Mouse (Mus musculus): ENCODE results near the gene Thyn1. TPM values are rescaled to one million over a fixed set of nuclear protein-coding genes. Genes with fewer than 3 reads are reported as not detected.
A peak's percentile ranks its signal among the peaks of the same experiment; 100 is the strongest.

The Thyn1 gene
- polyA plus RNA-seq (2015; fragmentation: Nextera tagmentation; extraction: Ambion mirVana), result 95.5 and 103 TPM in 2 replicates

DNA sequence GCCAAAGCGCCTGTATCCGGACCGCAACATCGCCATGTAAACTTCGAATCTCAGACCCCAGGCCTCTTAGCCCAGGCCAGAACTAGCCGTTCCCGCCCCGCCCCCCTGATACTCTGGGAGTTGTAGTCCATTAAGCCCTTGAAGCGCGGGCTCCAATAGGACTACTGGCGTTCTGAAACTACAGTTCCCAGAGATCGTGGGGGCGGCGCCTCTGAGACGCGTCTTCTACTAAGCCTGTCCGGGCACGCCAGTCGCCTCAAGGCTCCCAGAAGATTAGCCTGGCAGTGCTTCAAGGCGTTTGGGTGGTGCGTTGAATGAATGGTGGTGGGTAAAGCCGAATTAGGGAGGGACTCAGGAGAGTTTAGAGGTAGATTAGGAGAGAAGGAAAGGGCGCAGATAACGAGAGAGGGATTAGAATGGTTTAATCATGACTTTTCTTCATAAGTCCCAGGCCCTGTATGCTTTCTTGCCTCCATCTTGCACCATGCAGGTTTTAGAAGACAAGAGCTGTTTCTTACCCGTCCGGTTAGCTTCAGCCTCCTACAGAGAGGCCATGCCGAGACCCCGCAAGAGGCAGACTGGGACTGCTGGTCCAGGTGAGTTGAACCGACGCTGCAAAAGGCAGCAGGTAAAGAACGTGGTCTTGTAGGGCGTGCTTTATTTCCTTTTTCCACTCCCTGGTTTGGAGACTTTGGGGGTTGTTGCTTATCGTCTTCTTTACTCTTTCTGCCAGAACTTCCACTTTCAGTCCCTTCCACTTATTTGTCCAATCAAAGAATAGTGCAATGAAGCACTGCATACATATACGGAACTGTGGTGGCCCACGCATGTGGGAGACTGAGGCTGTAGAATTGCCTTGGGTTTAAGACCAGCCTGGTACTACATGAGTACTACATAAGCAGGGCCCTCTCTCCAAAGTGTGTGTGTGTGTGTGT, at the start of gene Thyn1, which contains the start of gene Acad8:
Gene Thyn1 (plus strand): TSS at position 250 of the 935 bp plus-strand sequence.
Gene Acad8 (minus strand): TSS at position 106 of the 935 bp plus-strand sequence.
- H3K27me3 ChIP-seq (replicated peaks), result no peaks in the 10 kb centered on the region
- H3K36me3 ChIP-seq, result peaks cover 25% of the 10 kb centered on the region
- ATAC-seq (ENCODE audit: extremely low read depth, insufficient number of reproducible peaks, low FRiP score, low TSS enrichment), result peak; percentile 99
- H3K4me3 ChIP-seq, result peak within 1 kb of the TSS; percentile 85
- H3K4me2 ChIP-seq, result peak within 1 kb of the TSS; percentile 95
- H3K4me1 ChIP-seq, result peaks cover 23% of the 10 kb centered on the region
- H3K27ac ChIP-seq (replicated peaks), result peak within 1 kb of the TSS; percentile 77
- peak within 1 kb of the TSS; percentile 94 for H3K9ac ChIP-seq
- H3K9me3 ChIP-seq, result no peaks in the 10 kb centered on the region
- WGBS, result 2% methylated on average over 35 of the region's 35 CpGs

DNA sequence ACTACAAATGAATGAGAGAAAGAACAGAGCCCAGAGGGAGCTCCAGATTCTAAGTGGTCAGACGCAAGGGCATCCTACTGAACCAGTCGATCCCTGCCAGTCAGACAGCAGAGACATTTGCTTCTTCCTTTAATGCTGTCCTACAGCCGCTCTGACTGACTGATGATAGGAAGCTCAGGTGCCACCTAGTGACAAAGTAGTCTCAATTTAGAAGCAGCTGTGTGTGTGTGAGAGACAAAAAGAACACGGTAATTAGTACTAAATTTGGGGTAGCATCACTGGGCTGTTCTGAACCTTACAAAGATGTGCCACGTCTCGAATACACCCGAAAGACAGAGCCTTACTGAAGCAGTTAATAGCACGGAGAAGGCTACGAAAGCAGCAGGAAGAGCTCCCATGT, 21.8 kb upstream of the Thyn1 start:
- Histone ChIP-seq H3K4me3 (no peak overlapping the region), H3K36me3 (peaks cover 75% of the 10 kb centered on the region), H3K9me3 (no peaks in the 10 kb centered on the region), H3K4me2 (no peak overlapping the region), H3K27ac (replicated peaks) (no peak overlapping the region), H3K4me1 (no peaks in the 10 kb centered on the region), H3K27me3 (replicated peaks) (no peaks in the 10 kb centered on the region), H3K9ac (no peak overlapping the region)
- WGBS, result 64% methylated on average over 9 of the region's 9 CpGs
- no peak for ATAC-seq (ENCODE audit: extremely low read depth, insufficient number of reproducible peaks, low FRiP score, low TSS enrichment)

DNA sequence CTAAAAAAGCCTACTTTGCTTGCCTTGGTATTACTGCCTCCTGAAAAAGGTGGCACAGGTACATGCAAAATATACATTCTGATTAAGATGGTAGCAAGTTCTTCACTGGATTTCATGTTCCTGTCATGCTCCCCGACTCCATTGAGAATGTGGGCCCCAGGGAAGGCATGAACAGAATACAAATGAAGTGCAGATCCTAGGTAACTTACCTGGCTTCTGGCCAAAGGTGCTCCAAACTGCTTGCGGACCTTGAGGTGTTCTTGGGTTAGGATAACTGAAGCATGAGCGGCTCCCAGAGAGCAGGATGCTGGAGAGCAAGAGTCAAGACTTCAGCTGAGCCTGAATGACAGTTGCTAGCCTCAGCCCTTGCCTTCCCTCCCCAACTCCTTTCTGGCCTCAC, 20.7 kb upstream of the Thyn1 start:
- Histone ChIP-seq H3K9ac (no peak overlapping the region), H3K4me1 (no peaks in the 10 kb centered on the region), H3K27ac (replicated peaks) (no peak overlapping the region), H3K4me3 (no peak overlapping the region), H3K27me3 (replicated peaks) (no peaks in the 10 kb centered on the region), H3K36me3 (peaks cover 72% of the 10 kb centered on the region), H3K9me3 (no peaks in the 10 kb centered on the region), H3K4me2 (no peak overlapping the region)
- 91% methylated on average over 3 of the region's 3 CpGs for WGBS
- ATAC-seq (ENCODE audit: extremely low read depth, insufficient number of reproducible peaks, low FRiP score, low TSS enrichment), result no peak

DNA sequence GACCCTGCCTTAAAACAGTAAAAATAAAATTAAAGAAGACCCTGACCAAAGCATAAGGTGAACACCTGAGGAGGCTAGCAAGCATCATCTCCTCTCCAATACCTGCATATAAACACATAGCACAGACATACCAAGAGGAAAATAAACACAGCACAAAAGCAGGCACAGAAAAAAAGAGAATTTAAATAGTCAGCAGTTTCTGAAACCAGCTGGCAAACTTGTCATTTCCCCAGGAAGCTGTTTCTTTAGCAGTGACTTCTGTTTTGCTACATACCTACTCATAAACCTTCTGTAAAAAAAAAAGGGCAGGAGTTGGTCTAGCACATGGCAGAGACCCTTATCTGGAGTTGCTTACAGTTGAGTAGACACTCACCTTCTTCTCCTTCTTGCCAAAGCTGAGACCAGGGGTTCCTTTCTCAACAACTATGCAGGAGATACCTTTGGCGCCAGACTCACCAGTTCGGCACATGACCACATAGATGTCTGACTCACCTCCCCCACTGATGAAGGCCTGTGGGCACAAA, 14.4 kb upstream of the Thyn1 start:
- no peaks in the 10 kb centered on the region for H3K27me3 ChIP-seq (replicated peaks)

GRCm38 (mm10) chr9:26985668-26986277, 13.7 kb upstream of the Thyn1 start:
- Histone ChIP-seq H3K27me3 (replicated peaks) (no peaks in the 10 kb centered on the region), H3K4me3 (no peak overlapping the region), H3K4me2 (no peak overlapping the region), H3K4me1 (no peaks in the 10 kb centered on the region), H3K9me3 (no peaks in the 10 kb centered on the region), H3K36me3 (peaks cover 76% of the 10 kb centered on the region), H3K9ac (no peak overlapping the region), H3K27ac (replicated peaks) (no peak overlapping the region)
- 79% methylated on average over 6 of the region's 6 CpGs for WGBS
- no peak for ATAC-seq (ENCODE audit: extremely low read depth, insufficient number of reproducible peaks, low FRiP score, low TSS enrichment)

More for the DNA sequence above, 14.4 kb upstream of the Thyn1 start:
- no peak for ATAC-seq (ENCODE audit: extremely low read depth, insufficient number of reproducible peaks, low FRiP score, low TSS enrichment)
- no peak overlapping the region for H3K4me2 ChIP-seq
- no peak overlapping the region for H3K4me3 ChIP-seq
- H3K4me1 ChIP-seq, result no peaks in the 10 kb centered on the region
- H3K36me3 ChIP-seq, result peaks cover 74% of the 10 kb centered on the region
- H3K9me3 ChIP-seq, result no peaks in the 10 kb centered on the region
- no peak overlapping the region for H3K9ac ChIP-seq
- H3K27ac ChIP-seq (replicated peaks), result no peak overlapping the region
- 76% methylated on average over 2 of the region's 2 CpGs for WGBS

DNA sequence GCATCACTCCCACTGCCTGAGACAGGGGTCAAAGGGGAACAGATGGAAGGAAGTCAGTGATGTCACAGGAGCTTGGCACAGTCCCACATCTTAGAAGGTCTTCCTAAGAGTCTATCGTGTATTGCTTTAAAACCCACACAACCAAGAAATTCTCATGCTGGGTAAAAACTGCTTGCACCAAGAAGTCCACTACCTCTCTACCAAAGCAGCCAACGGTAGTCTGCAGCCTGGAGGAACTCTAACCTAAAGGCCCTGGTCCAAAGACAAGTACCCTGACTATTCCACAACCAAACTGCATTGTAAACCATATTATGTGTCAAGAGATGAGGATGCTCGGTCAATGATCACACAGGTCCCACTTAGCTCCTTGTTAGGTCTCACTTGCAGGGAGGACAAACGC, 9.3 kb upstream of the Thyn1 start:
- peaks cover 70% of the 10 kb centered on the region for H3K36me3 ChIP-seq

GRCm38 (mm10) chr9:26993118-26993517, 6.4 kb upstream of the Thyn1 start:
- peaks cover 46% of the 10 kb centered on the region for H3K36me3 ChIP-seq
- H3K4me1 ChIP-seq, result peaks cover 3% of the 10 kb centered on the region; the same call in 1 of the 2 replicates
- H3K9me3 ChIP-seq, result no peaks in the 10 kb centered on the region
- H3K4me2 ChIP-seq, result no peak overlapping the region
- no peak overlapping the region for H3K4me3 ChIP-seq
- no peaks in the 10 kb centered on the region for H3K27me3 ChIP-seq (replicated peaks)
- no peak for ATAC-seq (ENCODE audit: extremely low read depth, insufficient number of reproducible peaks, low FRiP score, low TSS enrichment)
- H3K9ac ChIP-seq, result no peak overlapping the region
- H3K27ac ChIP-seq (replicated peaks), result no peak overlapping the region
- 93% methylated on average over 10 of the region's 10 CpGs for WGBS

More for the DNA sequence above, 9.3 kb upstream of the Thyn1 start:
- H3K4me1 ChIP-seq, result no peaks in the 10 kb centered on the region
- no peaks in the 10 kb centered on the region for H3K27me3 ChIP-seq (replicated peaks)
- H3K9ac ChIP-seq, result no peak overlapping the region
- WGBS, result 82% methylated on average over 4 of the region's 4 CpGs
- ATAC-seq (ENCODE audit: extremely low read depth, insufficient number of reproducible peaks, low FRiP score, low TSS enrichment), result no peak
- no peak overlapping the region for H3K4me3 ChIP-seq
- no peaks in the 10 kb centered on the region for H3K9me3 ChIP-seq
- no peak overlapping the region for H3K4me2 ChIP-seq
- no peak overlapping the region for H3K27ac ChIP-seq (replicated peaks)

DNA sequence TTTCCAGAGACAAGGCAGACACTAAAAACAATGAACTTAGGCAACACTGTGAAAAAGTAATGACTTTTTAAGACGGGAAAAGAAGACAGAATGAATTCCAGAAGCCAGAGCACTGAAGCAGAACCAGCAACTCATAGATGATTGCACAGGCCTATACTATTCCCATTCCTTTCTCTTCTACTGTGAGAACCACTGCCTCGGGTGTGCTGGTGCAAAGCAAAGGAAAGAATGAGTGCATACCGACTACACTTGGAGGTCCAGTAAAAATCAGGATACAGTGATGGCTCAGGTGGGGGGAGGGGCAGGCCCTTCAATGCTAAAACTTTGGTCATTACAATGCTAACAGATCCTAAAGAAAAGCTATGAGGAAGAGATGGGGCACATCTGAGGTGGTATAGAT, 5.6 kb upstream of the Thyn1 start:
- Histone ChIP-seq H3K27me3 (replicated peaks) (no peaks in the 10 kb centered on the region), H3K4me2 (no peak overlapping the region), H3K4me1 (peaks cover 9% of the 10 kb centered on the region), H3K4me3 (no peak overlapping the region), H3K9me3 (no peaks in the 10 kb centered on the region), H3K36me3 (peaks cover 39% of the 10 kb centered on the region), H3K9ac (no peak overlapping the region), H3K27ac (replicated peaks) (no peak overlapping the region)
- 64% methylated on average over 3 of the region's 3 CpGs for WGBS
- no peak for ATAC-seq (ENCODE audit: extremely low read depth, insufficient number of reproducible peaks, low FRiP score, low TSS enrichment)

GRCm38 (mm10) chr9:26997062-26997461, 2.4 kb upstream of the Thyn1 start:
- Histone ChIP-seq H3K4me1 (peaks cover 23% of the 10 kb centered on the region), H3K4me3 (no peak overlapping the region), H3K4me2 (no peak overlapping the region), H3K27ac (replicated peaks) (no peak overlapping the region), H3K27me3 (replicated peaks) (no peaks in the 10 kb centered on the region), H3K9ac (no peak overlapping the region), H3K36me3 (peaks cover 7% of the 10 kb centered on the region), H3K9me3 (no peaks in the 10 kb centered on the region)
- ATAC-seq (ENCODE audit: extremely low read depth, insufficient number of reproducible peaks, low FRiP score, low TSS enrichment), result no peak
- 88% methylated on average over 3 of the region's 3 CpGs for WGBS

DNA sequence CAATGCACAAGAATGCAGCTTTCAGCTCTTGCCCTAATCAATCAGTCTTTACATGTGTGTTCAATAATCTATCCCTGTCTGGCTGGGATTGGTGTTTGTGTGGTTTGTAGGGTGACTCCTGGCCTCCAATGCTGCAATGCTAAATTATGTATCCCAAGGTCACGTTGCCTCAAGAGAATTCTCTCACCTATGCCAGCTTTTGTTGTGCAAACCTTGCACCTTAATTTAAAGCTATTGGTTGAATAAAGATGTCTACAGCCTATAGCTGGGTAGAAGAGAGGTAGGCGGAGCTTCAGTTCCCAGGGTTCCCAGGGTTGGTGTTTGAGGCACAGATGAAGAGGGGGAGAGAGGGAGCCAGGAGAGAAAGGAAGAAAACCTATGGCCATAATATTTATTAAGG, 2.0 kb upstream of the Thyn1 start:
- ATAC-seq (ENCODE audit: extremely low read depth, insufficient number of reproducible peaks, low FRiP score, low TSS enrichment), result no peak
- Histone ChIP-seq H3K4me2 (no peak overlapping the region), H3K27ac (replicated peaks) (no peak overlapping the region), H3K27me3 (replicated peaks) (no peaks in the 10 kb centered on the region), H3K36me3 (peaks cover 5% of the 10 kb centered on the region), H3K9ac (no peak overlapping the region), H3K4me1 (peaks cover 23% of the 10 kb centered on the region), H3K4me3 (no peak overlapping the region), H3K9me3 (no peaks in the 10 kb centered on the region)
- 92% methylated on average over 2 of the region's 2 CpGs for WGBS

DNA sequence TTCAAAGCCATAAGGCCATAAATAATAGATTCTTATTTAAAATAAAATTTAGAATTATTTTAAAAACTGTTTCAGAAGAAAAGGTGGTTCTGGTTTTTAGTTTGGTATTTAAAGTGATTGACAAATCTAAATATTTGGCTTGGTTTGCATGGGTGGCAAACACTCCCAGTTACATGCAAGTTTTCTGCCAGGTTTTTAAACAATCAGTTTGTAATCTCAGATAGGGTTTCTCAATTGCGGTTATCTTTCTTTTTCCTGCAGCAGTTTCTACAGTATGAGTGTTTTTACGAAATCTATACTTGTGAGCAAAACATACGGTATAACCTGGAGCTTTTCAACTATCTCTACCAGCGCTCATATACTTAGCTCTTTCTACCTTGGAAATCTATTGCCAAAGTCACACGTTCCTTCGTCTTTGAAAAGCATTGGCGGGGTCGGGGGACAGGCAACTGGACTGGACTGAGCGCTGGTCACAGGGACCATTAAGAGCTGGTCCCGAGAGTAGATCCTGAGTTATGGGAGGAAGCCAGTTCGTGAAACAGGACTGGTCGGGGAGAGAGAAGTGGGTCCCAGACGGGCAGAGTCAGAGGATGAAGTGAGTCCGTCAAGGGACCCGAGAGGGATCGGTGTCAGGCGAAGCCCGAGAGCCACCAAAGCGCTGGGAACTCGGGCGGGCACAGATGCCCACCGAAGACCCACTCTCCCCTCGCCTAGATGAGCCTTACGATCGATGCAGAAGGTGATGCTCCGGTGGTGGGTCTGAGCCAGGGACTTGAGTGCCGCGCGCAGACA, 645 bp upstream of the Thyn1 start:
- no peaks in the 10 kb centered on the region for H3K9me3 ChIP-seq
- peak; percentile 30; the same call in 1 of the 2 replicates for ATAC-seq (ENCODE audit: extremely low read depth, insufficient number of reproducible peaks, low FRiP score, low TSS enrichment)
- H3K36me3 ChIP-seq, result peaks cover 16% of the 10 kb centered on the region
- 3% methylated on average over 29 of the region's 29 CpGs for WGBS
- peak overlapping the region; percentile 77 for H3K27ac ChIP-seq (replicated peaks)
- H3K27me3 ChIP-seq (replicated peaks), result no peaks in the 10 kb centered on the region
- peak overlapping the region; percentile 94 for H3K9ac ChIP-seq
- peak overlapping the region; percentile 85 for H3K4me3 ChIP-seq
- H3K4me1 ChIP-seq, result peaks cover 23% of the 10 kb centered on the region
- H3K4me2 ChIP-seq, result peak overlapping the region; percentile 95
